Mouse (Mus musculus) skeletal muscle tissue, adult 2 months (tissue): ENCODE results near the gene Asxl1.
"Not testable (repeated sequence)": the region's sequence is repeated elsewhere in the genome, so short reads cannot be mapped to it uniquely, and the experiment has no call there.

ENCODE experiments used
- DNase-seq: peaks from one replicate; pipeline ENCODE4 v3.0.0-alpha.2; 2012; ENCODE audit warnings: low read depth, low spot score

The Asxl1 gene

GRCm38 (mm10) chr2:153345071-153345453 is 567 bp upstream of the Asxl1 start:
- no peak for DNase-seq

- DNase-seq = peak; percentile 15
These were observed 873 bp downstream of the Asxl1 start for GRCm38 (mm10) chr2:153346221-153347182.

GRCm38 (mm10) chr2:153347183-153347781 is 1.7 kb downstream of the Asxl1 start:
- DNase-seq = no peak

- DNase-seq = no peak
These were observed 2.6 kb downstream of the Asxl1 start for GRCm38 (mm10) chr2:153348100-153348831.

GRCm38 (mm10) chr2:153350552-153351181 is 5.0 kb downstream of the Asxl1 start:
- no peak for DNase-seq

- DNase-seq = no peak
These were observed 9.0 kb downstream of the Asxl1 start for GRCm38 (mm10) chr2:153354648-153355047.

GRCm38 (mm10) chr2:153356784-153357183 is 11.2 kb downstream of the Asxl1 start:
- no peak for DNase-seq

- DNase-seq = no peak
These were observed 15.6 kb downstream of the Asxl1 start for GRCm38 (mm10) chr2:153361101-153361710.

GRCm38 (mm10) chr2:153364531-153364930 is 18.9 kb downstream of the Asxl1 start:
- DNase-seq = not testable (repeated sequence)

- DNase-seq = no peak
These were observed 25.2 kb downstream of the Asxl1 start for GRCm38 (mm10) chr2:153370871-153371270.

- peak; percentile 10 for DNase-seq
These were observed 29.8 kb downstream of the Asxl1 start for GRCm38 (mm10) chr2:153375380-153375779.

GRCm38 (mm10) chr2:153380479-153380878 is 34.9 kb downstream of the Asxl1 start:
- no peak for DNase-seq

GRCm38 (mm10) chr2:153389831-153390230 is 44.2 kb downstream of the Asxl1 start:
- DNase-seq = no peak

- no peak for DNase-seq
These were observed 47.4 kb downstream of the Asxl1 start for GRCm38 (mm10) chr2:153393045-153393444.

- no peak for DNase-seq
These were observed 52.3 kb downstream of the Asxl1 start for GRCm38 (mm10) chr2:153397790-153398515.

GRCm38 (mm10) chr2:153399166-153399565 is 53.5 kb downstream of the Asxl1 start:
- no peak for DNase-seq

- DNase-seq = no peak
These were observed 58.4 kb downstream of the Asxl1 start for GRCm38 (mm10) chr2:153404062-153404461.

- no peak for DNase-seq
These were observed 59.3 kb downstream of the Asxl1 start for GRCm38 (mm10) chr2:153404882-153405281.

- no peak for DNase-seq
These were observed 61.3 kb downstream of the Asxl1 start for GRCm38 (mm10) chr2:153406882-153407281.

- DNase-seq = no peak
These were observed 63.3 kb downstream of the Asxl1 start for GRCm38 (mm10) chr2:153408971-153409370.

GRCm38 (mm10) chr2:153411557-153411956 is 65.9 kb downstream of the Asxl1 start:
- DNase-seq = no peak
